Mouse (Mus musculus) kidney, postnatal 0 days (tissue): ENCODE measurements around the gene Vwa5b1. TPM values are rescaled to one million over a fixed set of nuclear protein-coding genes. Genes with fewer than 3 reads are reported as not detected.

Source experiments
- ATAC-seq: fragments of 200-750 bp; cut with Nextera tagmentation; replicated peaks from 2 replicates; pipeline ENCODE4 v1.8.0; 2017; ENCODE audit warnings: low read depth, moderate number of reproducible peaks, moderate TSS enrichment, moderate library complexity; ENCODE audit not compliant: low FRiP score
- DNase-seq: peaks from one replicate; pipeline ENCODE4 v3.0.0-alpha.2; 2016; ENCODE audit warnings: low spot score
- H3K27ac ChIP-seq: fragments of 300-500 bp; sonication (generic); 2 replicates; pipeline ENCODE4 v1.5.1; 2014; ENCODE audit warnings: mild to moderate bottlenecking
- H3K27me3 ChIP-seq: fragments of 300-500 bp; sonication (generic); 2 replicates; pipeline ENCODE4 v1.6.1; 2014; ENCODE audit warnings: low read length, mixed read lengths; ENCODE audit not compliant: insufficient read depth
- H3K36me3 ChIP-seq: fragments of 300-500 bp; sonication (generic); 2 replicates; pipeline ENCODE4 v1.6.1; 2014; ENCODE audit warnings: low read length, mixed read lengths; ENCODE audit not compliant: insufficient read depth
- H3K4me1 ChIP-seq: fragments of 300-500 bp; sonication (generic); replicated peaks from 2 replicates; pipeline ENCODE4 v1.6.1; 2014; ENCODE audit warnings: antibody characterized with exemption, low read length, mixed read lengths; ENCODE audit not compliant: insufficient read depth
- H3K4me2 ChIP-seq: fragments of 300-500 bp; sonication (generic); 2 replicates; pipeline ENCODE4 v1.6.1; 2014; ENCODE audit warnings: mild to moderate bottlenecking, low read length, moderate library complexity, mixed read lengths
- H3K4me3 ChIP-seq: fragments of 300-500 bp; sonication (generic); replicated peaks from 2 replicates; pipeline ENCODE4 v1.5.1; 2014; ENCODE audit warnings: low read depth, low read length
- H3K9ac ChIP-seq: fragments of 300-500 bp; sonication (generic); 2 replicates; pipeline ENCODE4 v1.6.1; 2014; ENCODE audit warnings: low read depth, low read length
- H3K9me3 ChIP-seq: fragments of 300-500 bp; sonication (generic); replicated peaks from 2 replicates; pipeline ENCODE4 v1.6.1; 2016; ENCODE audit warnings: low read length, inconsistent platforms, mixed read lengths
- CTCF ChIP-seq: IDR thresholded peaks from 2 replicates; pipeline ENCODE4 v1.5.1; 2016; ENCODE audit warnings: antibody characterized with exemption, low read depth, mild to moderate bottlenecking, moderate library complexity
- WGBS: fragments of 180-500 bp; shearing (Covaris S2); extraction: QIAGEN DNeasy Blood & Tissue Kit; methylation state at CpG from one replicate; pipeline ENCODE4 v1.1.7; 2014; 5-methylcytosine and 5-hydroxymethylcytosine counted together
- polyA plus RNA-seq: library from polyadenylated mRNA; unstranded; fragments of >200 nt; fragmentation: Nextera tagmentation; extraction: Ambion mirVana; gene quantifications from 2 replicates; pipeline ENCODE4 v1.2.1, GENCODE M21; 2015

Gene Vwa5b1
- polyA plus RNA-seq, 1 experiment from 2014 or later: 0.11 TPM

GRCm38 (mm10) chr4:138553116-138553515, 82.6 kb downstream of the Vwa5b1 start:
- TF ChIP-seq CTCF: no peak
- Histone ChIP-seq H3K27ac (no peak overlapping the region), H3K27me3 (no peaks in the 10 kb centered on the region), H3K4me2 (no peak overlapping the region), H3K9ac (no peak overlapping the region), H3K4me3 (no peak overlapping the region), H3K4me1 (peaks cover 12% of the 10 kb centered on the region), H3K36me3 (no peaks in the 10 kb centered on the region), H3K9me3 (no peaks in the 10 kb centered on the region)
- 40% methylated on average over 1 of the region's 1 CpGs for WGBS
- DNase-seq (no peak), ATAC-seq (no peak)

GRCm38 (mm10) chr4:138551601-138552000, 84.1 kb downstream of the Vwa5b1 start:
- Histone ChIP-seq H3K4me1 (peaks cover 12% of the 10 kb centered on the region), H3K36me3 (no peaks in the 10 kb centered on the region), H3K9me3 (no peaks in the 10 kb centered on the region), H3K4me2 (no peak overlapping the region), H3K27ac (no peak overlapping the region), H3K9ac (no peak overlapping the region), H3K27me3 (no peaks in the 10 kb centered on the region), H3K4me3 (no peak overlapping the region)
- TF ChIP-seq CTCF: no peak
- no peak for ATAC-seq
- no peak for DNase-seq
- WGBS: 85% methylated on average over 5 of the region's 5 CpGs

- WGBS: 59% methylated on average over 5 of the region's 5 CpGs
- TF ChIP-seq CTCF: no peak
Observed at GRCm38 (mm10) chr4:138550557-138550956, 85.1 kb downstream of the Vwa5b1 start.

GRCm38 (mm10) chr4:138548960-138549359, 86.7 kb downstream of the Vwa5b1 start:
- H3K9ac ChIP-seq: no peak overlapping the region
- no peak overlapping the region for H3K4me2 ChIP-seq
- H3K27me3 ChIP-seq: no peaks in the 10 kb centered on the region
- 76% methylated on average over 4 of the region's 4 CpGs for WGBS
- H3K36me3 ChIP-seq: no peaks in the 10 kb centered on the region
- TF ChIP-seq CTCF: no peak
- ATAC-seq: no peak
- H3K4me1 ChIP-seq: no peaks in the 10 kb centered on the region
- no peak overlapping the region for H3K27ac ChIP-seq
- H3K9me3 ChIP-seq: no peaks in the 10 kb centered on the region
- no peak for DNase-seq
- H3K4me3 ChIP-seq: no peak overlapping the region

More at GRCm38 (mm10) chr4:138550557-138550956, 85.1 kb downstream of the Vwa5b1 start:
- H3K4me2 ChIP-seq: no peak overlapping the region
- H3K36me3 ChIP-seq: no peaks in the 10 kb centered on the region
- no peak overlapping the region for H3K9ac ChIP-seq
- H3K9me3 ChIP-seq: no peaks in the 10 kb centered on the region
- ATAC-seq (no peak), DNase-seq (peak; percentile 31)
- no peak overlapping the region for H3K27ac ChIP-seq
- no peaks in the 10 kb centered on the region for H3K27me3 ChIP-seq
- H3K4me1 ChIP-seq: peaks cover 10% of the 10 kb centered on the region
- H3K4me3 ChIP-seq: no peak overlapping the region

- Histone ChIP-seq H3K4me1 (no peaks in the 10 kb centered on the region), H3K9ac (no peak overlapping the region), H3K4me3 (no peak overlapping the region), H3K4me2 (no peak overlapping the region), H3K27me3 (no peaks in the 10 kb centered on the region), H3K9me3 (no peaks in the 10 kb centered on the region), H3K36me3 (no peaks in the 10 kb centered on the region), H3K27ac (no peak overlapping the region)
- 14% methylated on average over 10 of the region's 10 CpGs for WGBS
- no peak for TF ChIP-seq CTCF
- DNase-seq (no peak), ATAC-seq (no peak)
Observed at GRCm38 (mm10) chr4:138548124-138548561, 87.5 kb downstream of the Vwa5b1 start.

GRCm38 (mm10) chr4:138547556-138547955, 88.1 kb downstream of the Vwa5b1 start:
- no peak for TF ChIP-seq CTCF
- ATAC-seq (no peak), DNase-seq (no peak)
- Histone ChIP-seq H3K4me1 (no peaks in the 10 kb centered on the region), H3K9ac (no peak overlapping the region), H3K27ac (no peak overlapping the region), H3K4me3 (no peak overlapping the region), H3K9me3 (no peaks in the 10 kb centered on the region), H3K36me3 (no peaks in the 10 kb centered on the region), H3K27me3 (no peaks in the 10 kb centered on the region), H3K4me2 (no peak overlapping the region)
- 27% methylated on average over 10 of the region's 10 CpGs for WGBS

- Histone ChIP-seq H3K4me1 (no peaks in the 10 kb centered on the region), H3K4me3 (no peak overlapping the region), H3K9me3 (no peaks in the 10 kb centered on the region), H3K27ac (no peak overlapping the region), H3K36me3 (no peaks in the 10 kb centered on the region), H3K9ac (no peak overlapping the region), H3K4me2 (no peak overlapping the region), H3K27me3 (no peaks in the 10 kb centered on the region)
- peak; percentile 54 for TF ChIP-seq CTCF
- WGBS: 62% methylated on average over 6 of the region's 6 CpGs
- DNase-seq: no peak
- ATAC-seq: no peak
Observed at GRCm38 (mm10) chr4:138547041-138547440, 88.6 kb downstream of the Vwa5b1 start.
